Mouse (Mus musculus) mouse embryonic stem cell (cell line): ENCODE measurements around the gene Vasp.

Source experiments
- in situ Hi-C, 2 experiments: fragments of 300-500 bp; cut with MboI; formaldehyde crosslinking; loops; 1 replicate in 1 of 2; 3 replicates in 1 of 2; pipeline ENCODE4 v1.14.3; 2019 to 2020; ENCODE audit warnings: low sequenced_read_pairs in 2 of 2, low pct_unique_long_range_greater_than_20kb in 1 of 2, mixed read lengths in 1 of 2; ENCODE audit not compliant: unreplicated experiment in 1 of 2

Gene Vasp

GRCm38 (mm10) chr7:19271238-19272172, at the start of gene Vasp:
Vasp (minus strand) TSS chr7:19271817.
- in situ Hi-C loops, result loop anchor here in 1 of 2 experiments (10.0 kb wide), 1 partner anchor 57 kb away; the partner anchor contains the start of gene Gpr4

GRCm38 (mm10) chr7:19320637-19321036, 49.0 kb upstream of the Vasp start:
- in situ Hi-C loops, result no loop called here

- in situ Hi-C loops, result no loop called here
Measured at GRCm38 (mm10) chr7:19319906-19320305, 48.3 kb upstream of the Vasp start.

GRCm38 (mm10) chr7:19319458-19319857, 47.8 kb upstream of the Vasp start:
- in situ Hi-C loops, result no loop called here

GRCm38 (mm10) chr7:19318676-19319075, 47.1 kb upstream of the Vasp start:
- in situ Hi-C loops, result no loop called here

- in situ Hi-C loops, result no loop called here
Measured at GRCm38 (mm10) chr7:19318201-19318600, 46.6 kb upstream of the Vasp start.

- in situ Hi-C loops, result no loop called here
Measured at GRCm38 (mm10) chr7:19316451-19317161, 45.0 kb upstream of the Vasp start.

GRCm38 (mm10) chr7:19314033-19314432, 42.4 kb upstream of the Vasp start:
- in situ Hi-C loops, result no loop called here

- in situ Hi-C loops, result no loop called here
Measured at GRCm38 (mm10) chr7:19311991-19312390, 40.4 kb upstream of the Vasp start.

GRCm38 (mm10) chr7:19309884-19310641, 38.4 kb upstream of the Vasp start, which contains the start of gene Fosb:
Fosb (minus strand) TSS chr7:19310051.
- in situ Hi-C loops, result no loop called here

- in situ Hi-C loops, result no loop called here
Measured at GRCm38 (mm10) chr7:19309278-19309883, 37.8 kb upstream of the Vasp start.

GRCm38 (mm10) chr7:19308454-19309277, 37.0 kb upstream of the Vasp start:
- in situ Hi-C loops, result no loop called here

GRCm38 (mm10) chr7:19307739-19308453, 36.3 kb upstream of the Vasp start:
- in situ Hi-C loops, result no loop called here

- in situ Hi-C loops, result no loop called here
Measured at GRCm38 (mm10) chr7:19306819-19307738, 35.5 kb upstream of the Vasp start.

- in situ Hi-C loops, result no loop called here
Measured at GRCm38 (mm10) chr7:19305796-19306765, 34.5 kb upstream of the Vasp start.
